Mouse (Mus musculus) heart, postnatal 25 days (tissue): ENCODE results near the gene Olfr464. TPM values are rescaled to one million over a fixed set of nuclear protein-coding genes. Genes with fewer than 3 reads are reported as not detected.
A peak's percentile ranks its signal among the peaks of the same experiment; 100 is the strongest.

Experiments
- DNase-seq: peaks from one replicate; pipeline ENCODE4 v3.0.0; 2022; ENCODE audit warnings: low spot score
- intact Hi-C: fragments of 180-260 bp; cut with DNase I; formaldehyde crosslinking; loops from one replicate; pipeline ENCODE4 v1.15.1; 2025
- total RNA-seq, 2 experiments: library from RNA; stranded (reverse); gene quantifications; 2 replicates each; pipeline ENCODE4 v1.2.3; 2021

Gene Olfr464
- total RNA-seq, result not detected

DNA sequence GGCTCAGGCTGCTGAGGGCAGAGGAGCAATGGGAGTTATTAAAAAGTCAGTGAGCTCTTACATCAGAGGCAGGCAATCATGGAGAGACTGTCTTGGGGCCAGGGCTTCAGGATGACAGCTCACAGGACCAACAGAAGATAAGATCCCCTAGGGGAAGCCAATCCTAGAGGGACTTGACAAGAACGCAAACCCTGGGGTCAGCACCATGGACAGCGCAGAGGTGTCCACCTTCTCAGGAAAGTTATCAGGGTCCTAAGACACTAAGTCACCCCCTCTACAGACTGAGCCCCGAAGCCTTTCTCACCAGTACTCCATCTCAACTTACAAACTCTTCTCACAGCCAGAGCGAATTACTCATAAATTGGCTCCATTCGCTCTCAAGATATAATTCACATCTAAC lies at the start of gene Olfr464:
Gene Olfr464 (minus strand): TSS at position 2 of the 400 bp plus-strand sequence.
- DNase-seq, result no peak
- intact Hi-C loops, result no loop called here

DNA sequence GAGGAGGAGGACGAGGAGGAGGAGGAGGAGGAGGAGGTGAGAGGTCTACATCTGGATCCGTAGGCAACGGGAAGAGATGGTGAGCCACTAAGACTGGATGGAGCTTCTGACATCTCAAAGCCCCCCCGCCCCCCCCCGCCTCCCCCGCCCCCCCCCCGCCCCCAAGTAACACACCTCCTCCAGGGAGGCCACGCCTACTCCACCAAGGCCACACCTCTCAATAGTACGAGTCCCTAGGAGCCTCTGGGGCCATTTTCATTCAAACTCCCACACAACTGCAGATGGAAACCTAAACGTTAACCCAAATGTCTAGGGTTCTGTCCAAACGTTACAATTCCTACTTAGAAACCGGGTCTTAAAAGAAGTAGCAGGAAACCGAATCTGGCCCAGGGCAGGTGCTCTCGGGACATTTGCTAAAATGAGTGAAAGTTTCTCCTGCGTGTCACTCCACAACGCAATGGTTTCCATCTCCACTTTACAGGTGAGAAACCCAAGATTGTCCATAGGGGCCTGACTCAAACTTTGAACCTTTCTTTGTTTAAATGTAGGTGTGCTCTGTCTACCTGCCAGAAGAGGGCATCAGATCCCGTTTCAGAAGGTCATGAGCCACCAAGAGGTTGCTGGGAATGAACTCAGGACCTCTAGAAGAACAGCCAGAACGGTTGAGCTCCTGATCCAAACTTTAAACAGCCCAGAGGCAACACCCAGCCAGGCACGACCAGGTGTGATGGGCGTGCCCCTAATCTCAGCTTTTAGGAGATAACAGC lies 47.8 kb upstream of the Olfr464 start:
- DNase-seq, result no peak
- intact Hi-C loops, result loop anchor here (5.0 kb wide), 2 partner anchors 79 to 854 kb away; partner anchors contain the start of gene Srsf1

DNA sequence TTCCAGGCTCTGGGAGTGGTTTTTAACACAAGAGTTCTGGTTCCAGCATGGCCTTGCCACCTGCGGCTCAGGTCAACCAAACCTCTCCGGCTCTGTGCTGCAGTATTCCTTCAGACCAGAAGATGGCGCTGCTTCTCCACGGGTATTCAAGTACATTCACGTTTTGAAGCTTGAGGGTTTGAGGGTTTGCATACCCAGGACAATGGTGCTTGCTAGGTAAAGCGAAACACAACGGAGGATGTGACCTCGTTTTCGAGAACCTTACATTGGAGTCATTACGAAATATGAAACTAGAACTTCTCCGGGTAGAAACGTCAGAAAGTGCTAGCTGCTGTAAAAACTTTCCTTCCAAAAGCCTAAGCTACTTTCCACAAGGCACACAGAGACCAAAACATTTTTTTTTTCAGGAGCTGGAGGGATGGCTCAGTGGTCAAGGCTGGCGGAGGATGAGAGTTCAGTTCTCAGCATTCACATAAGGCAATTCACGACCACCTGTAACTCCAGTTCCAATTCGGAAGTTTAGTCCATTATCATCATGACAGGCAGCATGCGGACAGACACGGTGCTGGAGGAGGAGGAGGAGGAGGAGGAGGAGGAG lies 47.0 kb upstream of the Olfr464 start:
- intact Hi-C loops, result loop anchor here (5.0 kb wide), 2 partner anchors 80 to 855 kb away; partner anchors contain the start of gene Srsf1
- DNase-seq, result peak; percentile 20

DNA sequence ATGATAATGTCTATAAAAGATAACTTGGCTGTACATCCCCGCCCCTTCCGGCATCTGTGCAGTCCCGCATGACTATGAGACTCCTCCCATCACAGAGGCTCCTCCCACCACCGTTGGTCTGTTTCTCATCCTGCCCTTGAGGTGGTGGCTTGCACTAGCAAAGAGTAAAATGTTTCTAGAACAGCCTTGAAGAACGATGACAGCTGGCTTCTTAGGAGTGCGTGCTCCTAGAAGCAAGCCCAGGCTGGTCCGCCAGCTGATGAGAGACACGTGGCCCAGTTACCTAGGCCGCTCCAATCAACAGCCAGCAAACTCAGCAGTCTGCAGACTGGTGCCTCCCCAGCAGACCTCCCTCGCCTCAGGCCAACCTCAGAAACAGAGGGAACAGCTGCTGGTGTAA lies 45.4 kb upstream of the Olfr464 start:
- intact Hi-C loops, result loop anchor here (5.0 kb wide), 2 partner anchors 81 to 856 kb away; partner anchors contain the start of gene Srsf1
- no peak for DNase-seq

DNA sequence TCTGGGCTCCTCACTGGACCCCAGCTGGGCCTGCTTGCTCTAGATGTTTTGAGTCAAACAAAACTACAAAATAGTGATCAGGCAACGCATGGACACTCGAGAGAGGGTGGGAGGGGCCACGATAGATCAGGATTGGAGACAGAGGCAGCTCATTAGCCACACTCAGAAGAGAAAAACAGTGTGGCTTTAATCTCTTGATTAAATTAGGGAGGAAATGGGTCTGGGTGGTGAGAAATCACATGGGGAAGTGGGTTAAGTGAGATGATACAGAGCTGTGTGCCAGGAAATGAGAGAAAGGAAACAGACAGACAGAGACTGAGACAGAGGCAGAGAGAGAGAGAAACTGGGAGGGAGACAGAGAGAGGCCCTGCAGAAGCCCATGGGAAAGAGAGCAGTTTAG lies 44.5 kb upstream of the Olfr464 start:
- no peak for DNase-seq
- intact Hi-C loops, result loop anchor here (5.0 kb wide), 2 partner anchors 82 to 857 kb away; partner anchors contain the start of gene Srsf1

DNA sequence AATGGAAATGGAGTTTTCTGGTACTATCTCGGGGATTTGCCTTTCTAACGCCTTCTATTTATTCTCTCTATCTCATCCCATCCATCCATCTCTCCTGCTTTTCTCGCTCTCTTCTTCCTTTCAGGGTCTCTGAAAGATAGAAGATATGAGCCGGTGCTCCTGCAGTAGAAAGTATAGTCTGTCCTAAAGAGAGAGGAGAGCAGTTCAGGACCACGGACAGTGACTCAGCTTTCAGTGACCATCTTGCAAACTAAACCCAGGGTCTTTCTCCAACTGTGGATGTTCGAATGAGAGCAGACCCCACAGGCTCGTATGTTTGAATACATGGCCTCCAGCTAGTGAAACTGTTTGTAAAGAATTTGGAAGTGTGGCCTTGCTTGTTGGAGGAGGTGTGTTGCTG lies 36.3 kb upstream of the Olfr464 start:
- DNase-seq, result no peak
- intact Hi-C loops, result no loop called here

DNA sequence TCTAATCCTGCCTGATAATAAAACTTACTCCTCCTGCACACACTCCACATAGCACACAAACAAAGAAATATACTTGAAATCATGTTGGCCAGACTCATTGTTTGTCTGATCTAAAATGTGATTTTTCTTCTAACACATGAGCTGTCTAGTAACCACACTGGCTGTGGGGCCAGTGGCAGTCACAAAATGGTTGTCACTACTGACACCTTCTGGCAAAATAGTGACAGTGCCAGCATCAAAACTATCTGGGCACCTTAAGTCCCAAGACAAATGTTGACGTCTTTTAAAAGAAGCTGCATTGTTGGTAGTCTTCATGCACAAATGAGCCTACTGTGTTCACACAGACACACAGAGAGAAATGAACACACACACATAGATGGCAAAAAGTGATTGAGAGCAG lies 34.4 kb upstream of the Olfr464 start:
- DNase-seq, result no peak
- intact Hi-C loops, result no loop called here

DNA sequence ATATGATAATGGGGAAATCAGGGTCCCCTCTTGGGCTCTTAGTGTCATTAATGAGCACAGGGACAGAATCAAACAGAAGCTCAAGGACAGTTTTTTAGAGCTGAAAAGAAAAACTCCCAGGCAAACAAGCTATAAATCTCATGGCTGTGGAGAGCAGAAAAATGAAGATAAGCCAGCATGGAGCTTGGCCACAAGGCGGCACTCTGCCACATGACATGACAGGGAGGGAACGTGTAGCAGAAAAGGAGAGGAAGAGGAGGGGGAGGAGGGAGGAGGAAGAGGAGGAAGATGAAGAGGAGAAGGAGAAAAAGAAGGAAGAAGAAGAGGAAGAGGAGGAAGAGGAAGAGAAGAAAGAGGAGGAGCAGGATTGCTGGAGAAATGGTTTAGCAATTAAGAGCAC lies 29.2 kb upstream of the Olfr464 start:
- intact Hi-C loops, result no loop called here
- no peak for DNase-seq

DNA sequence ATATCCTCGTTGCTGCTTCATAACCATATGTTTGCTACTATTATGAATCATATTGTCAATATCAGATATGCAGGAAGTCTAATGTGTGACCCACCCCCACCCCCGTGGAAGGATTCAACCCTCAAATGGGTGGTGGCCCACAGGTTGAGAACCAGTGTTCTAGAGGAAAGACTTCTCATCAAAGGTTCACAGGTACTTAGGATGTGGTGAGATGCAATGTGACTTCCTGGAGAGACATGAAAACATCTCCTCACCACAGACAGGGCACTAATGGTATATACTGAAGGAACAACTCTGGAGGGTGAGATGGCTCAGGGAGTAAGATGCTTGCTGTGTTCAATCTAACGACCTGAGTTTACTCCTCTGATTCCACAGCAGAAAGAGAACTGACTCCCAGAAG lies 14.7 kb upstream of the Olfr464 start:
- intact Hi-C loops, result no loop called here
- no peak for DNase-seq

DNA sequence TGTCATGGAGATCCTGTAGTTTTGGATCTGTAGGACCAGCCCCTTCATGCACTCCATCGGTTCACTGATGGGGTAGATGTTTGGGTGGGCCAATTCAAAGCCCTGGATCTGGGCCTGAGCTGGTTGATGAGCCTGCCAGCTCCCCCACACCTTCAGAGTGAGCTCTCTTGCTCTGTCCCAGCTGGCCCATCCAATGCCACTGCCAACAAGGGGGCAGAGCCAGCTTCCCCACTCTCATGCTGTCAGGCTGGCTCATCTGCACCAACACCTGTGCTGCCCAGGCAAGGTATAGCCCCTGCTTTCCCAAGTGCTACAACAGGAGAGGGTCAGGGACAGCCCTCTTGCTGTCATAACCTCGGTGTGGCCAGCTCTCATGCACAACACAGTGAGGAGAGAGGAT lies 13.0 kb upstream of the Olfr464 start:
- intact Hi-C loops, result no loop called here
- DNase-seq, result no peak

DNA sequence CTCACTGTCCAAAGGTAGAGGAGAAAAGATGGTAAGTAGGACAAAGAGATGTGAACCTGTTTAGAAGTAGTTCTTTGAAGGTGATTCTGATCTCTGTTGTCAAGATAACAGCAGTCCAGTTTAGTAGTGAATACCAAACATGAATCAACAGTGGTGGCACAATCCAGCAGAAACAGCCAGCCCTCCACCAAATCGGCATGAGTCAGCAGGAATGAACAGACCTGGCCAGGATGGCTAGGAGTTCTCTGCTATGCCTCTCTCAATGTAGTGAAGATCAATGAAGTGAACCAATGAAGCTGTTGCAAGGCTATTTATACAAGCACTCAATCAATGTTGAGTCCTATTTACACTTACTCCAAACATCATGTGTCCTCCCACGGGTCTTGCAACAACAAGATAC lies 9.6 kb upstream of the Olfr464 start:
- intact Hi-C loops, result no loop called here
- no peak for DNase-seq

DNA sequence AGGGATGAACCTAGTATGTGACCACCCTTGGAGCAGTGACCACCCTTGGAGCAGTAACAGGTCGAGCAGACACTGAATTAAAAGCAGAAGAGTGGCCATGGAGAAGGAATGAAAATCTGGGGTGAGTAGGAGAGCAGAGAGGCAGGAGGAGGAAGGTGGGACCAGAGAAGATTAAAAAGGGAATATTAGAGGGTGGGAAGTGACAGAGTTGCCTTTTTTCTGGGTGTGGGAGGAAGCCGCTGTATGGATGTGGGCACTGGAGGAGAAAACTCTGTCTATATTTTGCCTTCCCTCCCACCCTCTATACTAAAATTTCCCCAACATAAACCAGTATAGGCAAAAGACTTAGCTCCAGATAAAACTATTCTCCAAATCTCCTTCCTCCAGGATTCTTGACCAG lies 466 bp downstream of the Olfr464 start:
- intact Hi-C loops, result no loop called here
- DNase-seq, result no peak

DNA sequence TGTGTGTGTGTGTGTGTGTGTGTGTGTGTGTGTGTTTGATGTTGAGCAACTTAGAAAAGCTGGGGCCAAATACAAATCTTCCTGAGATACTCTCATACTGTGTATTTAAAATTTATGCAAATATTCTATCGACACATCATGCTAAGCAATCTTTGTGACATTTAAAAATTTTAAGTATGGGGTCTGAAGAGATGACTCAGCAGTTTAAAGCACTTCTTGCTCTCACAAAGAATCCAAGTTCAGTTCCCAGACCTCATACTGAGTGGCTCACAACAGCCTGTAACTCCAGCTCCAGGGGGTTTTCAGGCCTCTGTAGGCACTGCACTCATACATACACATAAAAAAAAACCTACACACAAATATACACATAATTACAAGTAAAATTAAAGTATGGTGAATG lies 4.8 kb downstream of the Olfr464 start:
- DNase-seq, result no peak
- intact Hi-C loops, result no loop called here

DNA sequence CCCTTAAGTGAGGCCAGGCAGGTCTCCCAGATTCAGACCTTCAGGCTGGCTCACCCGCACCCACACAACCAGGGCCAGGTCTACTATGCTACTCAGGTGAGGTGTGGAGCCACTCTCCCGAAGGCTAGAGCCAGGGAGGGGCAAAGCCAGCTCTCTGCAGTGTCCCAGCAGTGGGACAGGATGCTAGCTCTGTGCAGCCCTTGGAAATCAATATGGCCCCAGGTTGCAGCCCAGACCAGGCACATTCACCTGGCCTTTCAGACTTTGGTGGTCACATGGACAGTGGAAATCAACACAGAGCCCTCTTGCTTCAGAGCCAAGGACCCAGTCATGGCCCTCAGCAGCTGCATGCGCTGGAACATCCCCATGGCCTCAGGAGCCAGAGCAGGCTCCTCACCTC lies 16.4 kb downstream of the Olfr464 start:
- DNase-seq, result no peak
- intact Hi-C loops, result no loop called here

DNA sequence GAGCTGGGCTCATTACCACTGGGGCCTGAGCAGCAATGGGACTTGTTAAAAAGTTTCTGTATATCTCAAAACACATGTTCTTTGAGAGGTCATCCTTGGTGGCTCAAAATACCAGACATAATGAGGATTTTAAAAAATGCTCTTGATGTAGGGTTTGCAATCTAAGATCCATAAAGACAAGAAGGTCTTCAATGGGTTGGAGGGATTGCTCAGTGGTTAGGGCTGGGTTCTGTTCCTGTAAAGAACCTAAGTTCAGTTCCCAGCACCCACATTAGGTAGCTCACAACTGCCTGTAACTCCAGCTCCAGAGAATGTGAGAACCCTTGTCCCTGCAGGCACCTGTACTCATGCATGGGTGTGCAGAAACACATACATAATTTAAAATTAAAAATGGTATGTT lies 23.5 kb downstream of the Olfr464 start, which contains the start of gene Olfr463:
Gene Olfr463 (minus strand): TSS at position 101 of the 400 bp plus-strand sequence.
- intact Hi-C loops, result no loop called here
- no peak for DNase-seq

DNA sequence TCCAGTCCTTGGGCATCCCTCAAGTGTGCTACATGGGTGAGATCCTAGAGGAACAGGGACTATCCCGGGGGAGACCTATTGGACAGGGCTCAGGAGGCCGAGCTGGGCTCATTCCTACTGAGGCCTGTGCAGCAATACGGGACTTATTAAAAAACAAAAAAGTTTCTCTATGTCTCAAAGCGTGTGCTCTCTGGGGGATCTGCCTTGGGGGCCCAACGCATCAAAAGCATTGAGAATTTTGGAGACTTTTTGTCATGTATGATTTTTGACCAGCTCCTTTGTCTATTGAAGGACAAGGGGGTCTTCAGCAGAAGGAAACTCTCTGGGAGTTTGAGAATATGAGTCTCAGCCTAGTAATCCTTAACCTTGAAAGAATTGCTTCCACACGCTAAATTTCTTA lies 28.6 kb downstream of the Olfr464 start, which contains the start of gene Olfr462:
Gene Olfr462 (minus strand): TSS at position 101 of the 400 bp plus-strand sequence.
- DNase-seq, result no peak
- intact Hi-C loops, result no loop called here

DNA sequence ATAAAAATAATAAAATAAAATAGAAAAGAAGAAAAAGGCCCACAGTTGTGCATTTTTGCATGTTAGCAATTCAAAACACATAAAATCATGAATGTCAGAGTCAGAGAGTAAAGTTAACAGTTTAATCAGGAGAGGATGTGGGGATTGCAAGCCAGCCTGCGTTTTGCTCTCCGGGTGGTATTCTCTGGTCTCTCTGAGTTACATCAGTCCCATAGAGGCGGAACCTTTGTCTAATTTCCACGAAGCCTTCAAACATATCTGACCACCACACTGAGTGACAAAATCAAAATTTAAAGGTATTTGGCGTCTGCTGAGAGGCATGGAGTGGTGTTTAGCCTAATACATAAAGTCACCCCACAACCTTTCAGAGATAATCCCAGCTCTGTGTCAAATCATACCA lies 35.9 kb downstream of the Olfr464 start:
- intact Hi-C loops, result no loop called here
- no peak for DNase-seq

DNA sequence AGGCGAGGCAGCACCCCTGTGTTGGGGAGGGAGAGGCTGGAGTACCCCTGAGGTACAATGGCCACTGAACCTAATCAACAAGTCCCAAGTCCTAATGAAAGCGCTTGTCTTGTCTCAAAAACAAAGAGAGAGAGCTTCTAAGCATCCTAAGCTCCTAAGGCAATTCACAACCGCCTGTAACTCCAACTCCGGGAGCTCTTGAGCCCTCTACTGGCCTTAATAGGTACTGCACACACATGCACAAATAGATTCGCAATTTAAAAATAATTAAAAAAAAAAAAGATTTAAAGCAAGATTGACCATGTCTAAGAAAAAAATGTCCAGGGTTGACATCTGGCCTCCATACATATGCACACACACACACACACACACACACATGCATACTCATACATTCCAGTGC lies 37.3 kb downstream of the Olfr464 start:
- intact Hi-C loops, result no loop called here
- DNase-seq, result no peak

DNA sequence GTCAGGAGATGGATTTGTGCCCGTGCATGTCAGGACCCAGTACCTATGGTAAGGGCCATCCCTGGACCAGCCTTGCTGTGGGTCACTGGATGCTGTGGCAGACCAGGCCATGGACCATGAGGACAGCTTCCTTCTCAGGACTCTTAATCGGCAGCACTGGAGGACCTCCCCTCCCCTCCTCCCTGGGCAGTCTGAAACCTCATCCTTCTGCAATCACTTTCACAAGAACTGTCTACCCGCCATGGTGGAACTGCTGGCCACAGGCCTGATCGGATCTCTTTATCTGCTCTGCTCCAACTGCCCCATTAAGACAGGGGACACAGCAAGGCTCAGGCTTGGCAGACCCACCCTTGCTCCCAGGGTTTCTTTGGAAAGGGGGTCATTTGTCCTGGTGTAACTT lies 39.1 kb downstream of the Olfr464 start:
- intact Hi-C loops, result no loop called here
- DNase-seq, result no peak

DNA sequence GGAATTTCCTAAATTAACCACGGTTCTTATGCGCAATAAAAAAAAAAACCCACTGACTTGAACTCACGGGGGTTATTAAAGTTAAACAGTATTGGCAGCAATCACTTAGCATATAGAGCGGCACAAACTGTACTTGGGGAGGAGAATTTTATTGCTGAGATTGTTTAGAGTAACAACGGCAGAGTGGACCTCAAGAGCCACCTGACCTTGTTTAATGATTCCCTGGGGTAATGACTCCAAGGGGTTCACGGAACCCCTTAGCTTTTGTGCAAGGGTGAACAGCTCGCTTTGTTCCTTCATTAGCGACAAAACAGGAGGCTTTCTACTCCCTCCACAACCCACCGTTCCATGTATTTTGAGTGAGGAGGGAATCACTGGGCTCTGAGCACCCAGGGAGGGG lies 40.9 kb downstream of the Olfr464 start:
- intact Hi-C loops, result no loop called here

DNA sequence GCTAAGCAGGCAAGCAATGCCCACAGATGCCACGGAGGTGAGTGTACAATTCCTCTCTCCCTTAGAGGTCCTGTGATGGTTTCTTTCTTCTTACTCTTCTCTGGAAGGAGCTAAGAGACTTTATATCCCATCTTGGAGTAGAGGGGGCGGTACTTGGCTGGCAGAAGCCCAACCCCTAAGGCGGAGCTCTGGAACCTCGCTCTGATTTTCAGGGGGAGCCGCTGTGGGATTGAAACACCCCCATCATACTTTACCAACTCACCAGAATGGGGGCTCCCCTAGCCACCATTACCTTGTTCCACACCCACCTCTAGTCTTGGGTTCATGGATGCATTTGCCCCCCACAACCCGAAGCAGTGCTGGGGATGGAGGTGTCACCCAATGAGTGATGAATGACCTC lies 45.3 kb downstream of the Olfr464 start, which contains the start of gene Epx:
Gene Epx (minus strand): TSS at position 101 of the 400 bp plus-strand sequence.
- intact Hi-C loops, result no loop called here
- DNase-seq, result no peak

More for the DNA sequence above, 40.9 kb downstream of the Olfr464 start:
- DNase-seq, result no peak
